Mouse (Mus musculus): Measurements from ENCODE around the gene Klhl6. TPM values are rescaled to one million over a fixed set of nuclear protein-coding genes. Genes with fewer than 3 reads are reported as not detected.
A peak's percentile ranks its signal among the peaks of the same experiment; 100 is the strongest.

The Klhl6 gene
- polyA plus RNA-seq, 1 experiment, result 56.9 TPM

DNA sequence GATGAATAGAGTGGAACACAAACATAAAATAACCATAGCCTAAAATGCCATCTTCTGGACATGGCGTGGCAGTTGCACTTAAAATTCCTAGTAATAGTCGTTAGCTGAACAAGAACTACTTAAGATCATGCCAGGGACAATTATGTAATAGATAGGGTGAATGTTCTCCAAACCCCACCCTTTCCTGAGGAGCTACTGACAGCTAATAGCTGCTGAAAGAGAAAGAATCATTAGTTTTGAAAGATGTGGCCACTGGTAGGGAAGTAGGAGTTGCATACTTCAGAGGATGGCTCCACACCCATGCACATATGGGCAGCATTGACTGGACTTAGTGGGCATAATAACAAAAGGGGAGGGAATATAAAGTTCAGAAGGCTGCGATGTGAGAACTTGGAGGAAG, 19.9 kb downstream of the Klhl6 start:
- TF ChIP-seq CTCF (IDR thresholded peaks at IDR 0.05; ENCODE audit: borderline replicate concordance, control insufficient read depth, extremely low read depth, insufficient read depth, low read length, poor library complexity) (no peak), POLR2A (IDR thresholded peaks at IDR 0.05; ENCODE audit: control insufficient read depth, extremely low read depth, insufficient read depth, low read length, poor library complexity) (no peak)
- WGBS, result 91% methylated on average over 3 of the region's 3 CpGs
- DNase-seq, result no peak
- Histone ChIP-seq H3K4me1 (replicated peaks; ENCODE audit: control insufficient read depth, insufficient read depth, low read length) (peaks cover 11% of the 10 kb centered on the region), H3K36me3 (ENCODE audit: control insufficient read depth, insufficient read depth, low read length) (peaks cover 12% of the 10 kb centered on the region), H3K4me3 (ENCODE audit: control insufficient read depth, insufficient read depth, low read length) (no peak overlapping the region), H3K27ac (ENCODE audit: control insufficient read depth, insufficient read depth, low read length) (no peak overlapping the region), H3K27me3 (ENCODE audit: control insufficient read depth, insufficient read depth, low read length) (no peaks in the 10 kb centered on the region)

GRCm38 (mm10) chr16:19961070-19961469, 21.8 kb downstream of the Klhl6 start:
- 81% methylated on average over 2 of the region's 2 CpGs for WGBS
- H3K4me3 ChIP-seq (ENCODE audit: control insufficient read depth, insufficient read depth, low read length), result no peak overlapping the region

DNA sequence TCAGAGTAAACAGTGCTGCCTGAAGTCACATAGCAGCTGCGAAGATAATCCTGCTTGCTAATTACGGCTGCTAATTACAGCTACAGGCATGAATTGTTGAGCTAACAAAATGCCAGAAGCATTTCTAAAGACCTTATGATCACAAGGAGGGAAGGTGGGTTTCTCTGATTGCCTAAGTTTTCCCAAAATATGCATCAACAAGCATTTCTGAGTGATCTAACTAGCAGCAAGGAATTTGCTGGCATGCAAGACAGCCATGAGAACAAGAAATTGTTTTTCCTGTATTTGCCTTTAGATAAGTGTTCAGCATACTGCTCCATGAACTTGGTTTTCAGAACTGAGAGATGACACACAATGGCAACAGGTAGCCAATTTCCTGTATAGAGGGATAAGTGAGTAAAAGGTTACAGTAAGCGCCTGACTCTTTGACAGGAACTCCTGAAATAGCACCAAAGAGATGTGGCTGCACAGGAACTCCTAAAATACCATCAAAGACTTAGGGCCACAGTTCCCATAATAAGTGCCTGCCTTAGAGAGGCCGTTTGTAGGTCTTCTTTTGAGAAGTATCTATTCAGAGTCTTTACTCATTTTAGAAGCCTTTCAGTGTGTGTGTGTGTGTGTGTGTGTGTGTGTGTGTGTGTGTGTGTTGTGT, 22.3 kb downstream of the Klhl6 start:
- H3K27ac ChIP-seq (ENCODE audit: control insufficient read depth, insufficient read depth, low read length), result no peak overlapping the region
- 46% methylated on average over 4 of the region's 4 CpGs for WGBS
- no peaks in the 10 kb centered on the region for H3K27me3 ChIP-seq (ENCODE audit: control insufficient read depth, insufficient read depth, low read length)
- peaks cover 22% of the 10 kb centered on the region for H3K36me3 ChIP-seq (ENCODE audit: control insufficient read depth, insufficient read depth, low read length)
- TF ChIP-seq POLR2A (IDR thresholded peaks at IDR 0.05; ENCODE audit: control insufficient read depth, extremely low read depth, insufficient read depth, low read length, poor library complexity) (no peak), CTCF (IDR thresholded peaks at IDR 0.05; ENCODE audit: borderline replicate concordance, control insufficient read depth, extremely low read depth, insufficient read depth, low read length, poor library complexity) (no peak)
- peaks cover 7% of the 10 kb centered on the region for H3K4me1 ChIP-seq (replicated peaks; ENCODE audit: control insufficient read depth, insufficient read depth, low read length)
- peak; percentile 23 for DNase-seq
- no peak overlapping the region for H3K4me3 ChIP-seq (ENCODE audit: control insufficient read depth, insufficient read depth, low read length)

More at GRCm38 (mm10) chr16:19961070-19961469, 21.8 kb downstream of the Klhl6 start:
- H3K27me3 ChIP-seq (ENCODE audit: control insufficient read depth, insufficient read depth, low read length), result no peaks in the 10 kb centered on the region
- H3K27ac ChIP-seq (ENCODE audit: control insufficient read depth, insufficient read depth, low read length), result no peak overlapping the region
- H3K36me3 ChIP-seq (ENCODE audit: control insufficient read depth, insufficient read depth, low read length), result peaks cover 22% of the 10 kb centered on the region
- H3K4me1 ChIP-seq (replicated peaks; ENCODE audit: control insufficient read depth, insufficient read depth, low read length), result peaks cover 7% of the 10 kb centered on the region
- no peak for DNase-seq
- no peak for TF ChIP-seq POLR2A (IDR thresholded peaks at IDR 0.05; ENCODE audit: control insufficient read depth, extremely low read depth, insufficient read depth, low read length, poor library complexity)
- TF ChIP-seq CTCF (IDR thresholded peaks at IDR 0.05; ENCODE audit: borderline replicate concordance, control insufficient read depth, extremely low read depth, insufficient read depth, low read length, poor library complexity), result no peak

- H3K27ac ChIP-seq (ENCODE audit: control insufficient read depth, insufficient read depth, low read length), result no peak overlapping the region
- DNase-seq, result no peak
- H3K4me1 ChIP-seq (replicated peaks; ENCODE audit: control insufficient read depth, insufficient read depth, low read length), result peaks cover 7% of the 10 kb centered on the region
- no peak overlapping the region for H3K4me3 ChIP-seq (ENCODE audit: control insufficient read depth, insufficient read depth, low read length)
- WGBS, result 96% methylated on average over 5 of the region's 5 CpGs
- H3K27me3 ChIP-seq (ENCODE audit: control insufficient read depth, insufficient read depth, low read length), result no peaks in the 10 kb centered on the region
- TF ChIP-seq CTCF (IDR thresholded peaks at IDR 0.05; ENCODE audit: borderline replicate concordance, control insufficient read depth, extremely low read depth, insufficient read depth, low read length, poor library complexity) (no peak), POLR2A (IDR thresholded peaks at IDR 0.05; ENCODE audit: control insufficient read depth, extremely low read depth, insufficient read depth, low read length, poor library complexity) (no peak)
- H3K36me3 ChIP-seq (ENCODE audit: control insufficient read depth, insufficient read depth, low read length), result peaks cover 41% of the 10 kb centered on the region
These were observed 25.8 kb downstream of the Klhl6 start for GRCm38 (mm10) chr16:19957051-19957450.

GRCm38 (mm10) chr16:19947336-19947735, 35.5 kb downstream of the Klhl6 start:
- 97% methylated on average over 3 of the region's 3 CpGs for WGBS
- no peak for DNase-seq
- Histone ChIP-seq H3K4me3 (ENCODE audit: control insufficient read depth, insufficient read depth, low read length) (no peak overlapping the region), H3K27me3 (ENCODE audit: control insufficient read depth, insufficient read depth, low read length) (no peaks in the 10 kb centered on the region), H3K4me1 (replicated peaks; ENCODE audit: control insufficient read depth, insufficient read depth, low read length) (no peaks in the 10 kb centered on the region), H3K27ac (ENCODE audit: control insufficient read depth, insufficient read depth, low read length) (no peak overlapping the region), H3K36me3 (ENCODE audit: control insufficient read depth, insufficient read depth, low read length) (peaks cover 48% of the 10 kb centered on the region)
- no peak for TF ChIP-seq POLR2A (IDR thresholded peaks at IDR 0.05; ENCODE audit: control insufficient read depth, extremely low read depth, insufficient read depth, low read length, poor library complexity)

DNA sequence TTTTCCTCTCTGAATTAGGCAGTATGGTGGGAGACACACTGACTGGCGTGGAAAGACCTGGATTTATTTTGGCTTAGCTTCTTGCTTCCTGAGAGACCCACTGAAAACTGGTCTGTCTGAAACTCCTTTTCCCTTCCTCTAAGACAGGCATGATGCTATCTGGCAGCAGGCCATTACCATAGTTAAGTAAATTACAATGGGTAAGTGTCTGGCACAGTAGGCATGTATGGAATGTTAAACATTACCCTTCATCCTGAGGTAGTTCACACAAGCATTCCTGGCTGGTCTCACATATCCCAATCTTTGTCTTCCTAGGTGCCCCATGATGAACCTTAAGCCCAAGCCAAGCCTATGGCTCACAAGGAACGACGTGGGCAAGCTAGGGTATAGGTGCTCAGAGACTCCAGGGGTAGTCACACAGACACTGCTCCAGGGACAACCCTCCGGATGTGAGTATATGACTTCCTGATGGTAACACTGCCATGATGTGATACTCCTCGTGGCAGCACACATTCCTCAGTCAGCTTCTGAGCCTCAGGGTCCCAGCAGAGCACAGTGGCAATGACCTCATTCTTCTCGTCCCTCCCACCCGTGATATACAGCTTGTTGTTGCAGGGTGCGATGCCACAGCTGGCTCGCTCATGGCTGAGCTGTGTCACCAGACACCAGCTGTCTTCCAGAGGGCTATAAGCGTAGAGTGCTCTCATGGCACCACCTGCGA, 36.1 kb downstream of the Klhl6 start:
- TF ChIP-seq CTCF (IDR thresholded peaks at IDR 0.05; ENCODE audit: borderline replicate concordance, control insufficient read depth, extremely low read depth, insufficient read depth, low read length, poor library complexity) (no peak), POLR2A (IDR thresholded peaks at IDR 0.05; ENCODE audit: control insufficient read depth, extremely low read depth, insufficient read depth, low read length, poor library complexity) (no peak)
- 92% methylated on average over 11 of the region's 11 CpGs for WGBS
- DNase-seq, result no peak
- Histone ChIP-seq H3K27me3 (ENCODE audit: control insufficient read depth, insufficient read depth, low read length) (no peaks in the 10 kb centered on the region), H3K4me1 (replicated peaks; ENCODE audit: control insufficient read depth, insufficient read depth, low read length) (no peaks in the 10 kb centered on the region), H3K36me3 (ENCODE audit: control insufficient read depth, insufficient read depth, low read length) (peaks cover 44% of the 10 kb centered on the region), H3K27ac (ENCODE audit: control insufficient read depth, insufficient read depth, low read length) (no peak overlapping the region), H3K4me3 (ENCODE audit: control insufficient read depth, insufficient read depth, low read length) (no peak overlapping the region)

Data from thymus, adult 2 months (tissue).